Mouse (Mus musculus) monocyte, adult 2 months (primary cell): Measurements from ENCODE around the gene Coro2b.
"Not testable (repeated sequence)": the region's sequence is repeated elsewhere in the genome, so short reads cannot be mapped to it uniquely, and the experiment has no call there.

Experiments used
- DNase-seq, 2 experiments: peaks; one replicate each; pipeline ENCODE4 v3.0.0; 2022; ENCODE audit warnings: low spot score in 2 of 2, low read depth in 1 of 2

The Coro2b gene

DNA sequence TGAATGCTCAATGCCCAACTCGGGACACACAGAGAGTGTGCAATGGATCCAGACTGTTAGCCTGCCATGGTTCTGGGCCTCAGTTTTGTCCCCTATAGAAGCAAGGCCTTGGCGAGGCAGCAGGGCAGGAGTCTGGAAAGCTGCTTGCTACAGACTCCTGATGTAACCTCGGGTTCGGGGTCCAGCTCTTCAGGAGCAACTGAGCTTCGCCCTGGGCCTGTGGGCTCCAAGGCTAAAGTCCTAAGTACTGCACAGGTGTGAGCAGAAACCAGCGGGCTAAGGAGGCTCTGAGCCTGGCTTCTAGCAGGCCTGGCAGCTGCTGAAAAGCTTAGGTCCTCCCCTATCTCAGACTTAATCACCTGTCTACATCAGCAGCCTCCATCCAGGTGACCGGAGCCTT, 86.0 kb downstream of the Coro2b start:
- DNase-seq, result no peak

DNA sequence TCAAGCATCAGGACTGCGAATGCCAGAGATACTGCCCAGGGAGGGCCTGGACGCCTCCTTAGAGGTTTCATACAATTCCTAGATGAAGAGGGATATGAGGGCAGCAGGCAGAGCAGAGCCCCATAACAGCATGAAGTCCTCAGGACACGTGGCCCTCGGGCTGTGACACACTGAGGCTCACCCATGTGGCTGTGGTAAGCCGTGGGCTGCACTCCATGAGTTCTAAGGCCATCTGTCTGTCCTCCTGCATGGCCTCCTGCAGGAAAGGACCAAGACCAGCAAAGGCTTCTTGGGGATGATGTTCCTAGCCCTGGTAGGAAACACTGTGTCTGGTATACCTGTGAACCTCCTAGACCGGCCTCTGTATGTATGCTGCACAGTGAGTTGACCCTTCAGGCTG, 86.5 kb downstream of the Coro2b start:
- DNase-seq, result no peak

DNA sequence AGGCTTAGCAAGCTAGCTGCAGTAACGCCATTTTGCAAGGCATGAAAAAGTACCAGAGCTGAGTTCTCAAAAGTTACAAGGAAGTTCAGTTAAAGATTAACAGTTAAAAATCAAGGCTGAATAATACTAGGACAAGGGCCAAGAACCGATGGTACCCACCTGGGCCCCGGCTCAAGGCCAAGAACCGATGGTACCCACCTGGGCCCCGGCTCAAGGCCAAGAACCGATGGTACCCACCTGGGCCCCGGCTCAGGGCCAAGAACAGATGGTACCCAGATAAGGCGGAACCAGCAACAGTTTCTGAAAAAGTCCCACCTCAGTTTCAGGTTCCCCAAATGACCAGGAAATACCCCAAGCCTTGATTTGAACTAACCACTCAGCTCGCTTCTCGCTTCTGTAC, 89.5 kb downstream of the Coro2b start:
- DNase-seq, result not testable (repeated sequence)

DNA sequence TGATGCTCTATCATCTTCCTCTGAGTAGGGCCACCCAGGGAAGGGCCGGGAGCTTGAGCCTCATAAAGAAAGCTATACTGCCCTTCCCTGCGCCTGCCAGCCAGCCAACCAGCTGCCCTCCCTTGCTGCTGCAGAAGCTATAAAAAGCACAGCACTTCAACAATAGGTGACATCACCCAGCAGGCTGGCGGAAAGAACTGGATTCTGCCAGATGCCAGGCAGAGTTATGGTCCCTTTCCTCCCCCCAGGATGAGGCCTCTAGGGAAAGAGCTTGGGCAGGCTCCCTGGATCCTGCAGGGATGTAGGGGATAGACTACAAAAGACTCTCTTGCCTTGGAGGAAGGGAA, 98.1 kb downstream of the Coro2b start:
- DNase-seq, result no peak

DNA sequence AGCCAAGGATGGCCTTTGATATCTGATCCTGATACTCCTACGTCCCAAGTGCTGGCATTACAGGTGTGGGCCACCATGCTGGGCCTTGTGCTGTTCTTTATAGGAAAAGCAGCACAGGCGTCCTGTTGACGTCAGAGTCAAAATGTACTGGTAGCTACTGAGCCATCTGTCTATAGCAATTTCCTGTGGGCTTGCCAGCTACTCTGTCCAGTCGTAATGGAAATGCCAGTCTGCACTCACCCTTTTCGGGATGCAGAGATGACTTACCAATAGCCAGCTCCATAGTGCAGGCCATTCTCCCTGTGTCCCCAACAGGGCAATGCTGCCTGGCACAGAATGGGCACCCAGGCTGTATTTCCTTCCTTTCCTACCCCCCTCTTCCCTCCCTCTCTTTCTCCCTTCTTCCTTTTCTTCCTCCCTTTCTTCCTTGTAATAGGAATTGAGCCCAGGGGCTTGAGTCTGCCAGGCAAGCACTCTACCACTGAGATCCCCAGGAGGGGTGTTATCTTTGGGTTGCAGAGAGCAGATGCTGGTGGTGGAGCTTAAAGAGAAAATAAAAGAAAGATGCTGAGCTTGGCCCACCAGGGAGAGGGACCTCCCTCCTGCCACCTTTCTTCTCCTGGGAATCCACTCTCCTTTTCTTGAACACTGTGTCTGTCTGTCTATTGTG, 98.6 kb downstream of the Coro2b start:
- no peak for DNase-seq

DNA sequence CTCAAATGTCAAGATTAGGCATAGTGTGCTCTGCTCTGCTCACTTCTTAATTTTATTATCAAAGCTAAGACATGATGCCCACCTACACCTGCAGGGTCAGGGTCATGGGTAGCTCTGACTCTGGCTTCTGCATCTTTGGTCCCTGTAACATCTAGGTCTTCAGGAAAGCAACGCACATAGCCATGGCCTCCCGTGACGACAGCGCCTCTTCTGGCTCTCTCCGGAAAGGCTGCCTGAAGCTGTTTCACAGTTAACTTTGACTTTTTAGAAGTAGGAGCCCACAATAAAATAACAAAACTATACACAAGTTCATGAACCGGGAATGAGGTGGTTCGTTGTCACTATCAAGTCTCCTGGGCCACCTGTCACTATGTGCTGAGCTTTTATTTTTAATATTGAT, 99.4 kb downstream of the Coro2b start:
- no peak for DNase-seq

DNA sequence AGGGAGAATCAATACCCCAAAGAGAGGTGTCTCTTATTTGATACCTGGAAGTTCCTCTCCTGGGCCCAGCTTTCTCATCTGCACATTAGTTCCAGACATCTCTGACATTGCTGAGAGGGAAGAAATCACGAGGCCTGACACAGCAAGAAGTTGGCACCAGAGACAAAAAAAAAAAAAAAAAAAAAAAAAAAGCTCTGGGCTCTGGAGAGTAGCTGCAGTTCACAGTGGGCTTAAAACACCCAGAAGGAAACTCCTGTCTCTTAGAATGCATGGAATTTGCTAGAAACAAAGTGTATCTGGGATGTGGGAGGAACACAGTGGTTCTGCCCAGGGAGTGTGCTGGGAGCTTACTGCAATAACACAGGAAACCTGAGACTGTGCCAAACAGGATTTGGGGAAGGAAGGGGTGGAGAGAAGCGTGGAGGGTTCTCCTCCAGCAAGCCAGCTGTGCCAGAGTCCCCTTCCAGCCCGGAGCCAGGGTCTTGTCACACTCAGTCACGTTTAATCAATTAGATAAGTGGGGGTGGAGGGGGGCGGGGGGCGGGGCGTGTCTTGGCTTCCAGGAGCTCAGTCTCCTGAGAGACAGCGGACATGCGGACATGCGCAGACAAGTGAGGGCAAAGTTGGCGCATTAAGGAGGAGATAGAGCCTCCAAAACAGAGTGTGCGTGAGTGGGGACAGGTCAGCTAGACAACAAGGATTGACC, 101.1 kb downstream of the Coro2b start:
- no peak for DNase-seq

DNA sequence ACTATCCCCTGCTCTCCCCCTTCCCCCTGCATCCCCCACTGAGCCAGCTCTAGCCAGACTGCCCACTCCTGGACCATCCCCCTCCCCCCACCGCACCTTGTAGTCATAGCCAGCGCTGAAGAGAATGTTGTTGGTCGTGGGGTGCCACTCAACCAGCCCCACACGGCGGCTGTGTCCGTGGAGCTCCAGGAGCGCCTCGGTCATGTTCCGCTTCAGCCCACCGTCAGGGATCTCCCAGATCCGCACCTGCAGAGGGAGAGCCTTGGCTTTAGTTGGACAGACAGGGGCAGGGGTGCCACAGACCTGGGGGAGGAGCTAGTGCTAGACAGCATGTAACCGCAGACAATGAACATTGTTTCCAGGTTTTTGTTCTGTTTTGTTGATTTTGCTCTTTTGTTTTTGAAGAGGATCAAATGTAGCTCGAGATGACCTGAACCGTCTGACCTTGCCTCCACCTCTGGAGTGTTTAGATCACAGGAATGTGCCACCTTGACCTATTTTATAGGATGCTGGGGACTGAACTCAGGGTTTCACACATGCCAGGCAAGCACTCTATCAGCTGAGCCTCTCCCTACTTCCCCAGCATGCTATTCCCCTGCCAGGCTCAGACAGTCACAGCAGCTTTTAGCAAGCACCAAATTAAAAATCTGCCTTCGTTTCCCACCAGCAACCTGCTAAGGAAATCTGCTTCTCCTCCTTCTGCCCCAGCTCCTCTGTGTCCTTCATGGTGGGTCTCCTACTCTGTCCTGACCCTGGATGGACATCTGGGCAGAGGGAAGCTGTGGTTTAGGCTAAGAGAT, 104.4 kb downstream of the Coro2b start:
- no peak for DNase-seq

DNA sequence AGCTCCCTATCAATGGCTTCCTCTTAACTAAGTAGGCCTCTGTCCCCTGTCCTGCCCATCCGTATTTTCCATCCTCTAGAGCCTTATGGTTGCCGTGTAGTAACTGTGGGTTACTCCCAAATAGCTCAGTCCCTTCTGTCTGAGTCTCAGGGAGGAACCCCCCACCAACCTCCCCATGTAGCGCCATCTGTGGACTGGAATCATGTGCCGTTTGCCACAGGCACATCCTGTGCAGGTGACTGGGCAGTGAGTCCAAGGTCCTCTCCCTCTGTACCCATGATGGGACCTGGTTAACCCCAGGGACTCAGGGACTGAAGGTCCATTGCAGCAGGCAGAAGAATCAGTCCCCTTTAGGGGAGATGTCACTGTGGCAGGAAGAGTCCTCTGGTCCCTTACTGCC, 106.1 kb downstream of the Coro2b start:
- no peak for DNase-seq

DNA sequence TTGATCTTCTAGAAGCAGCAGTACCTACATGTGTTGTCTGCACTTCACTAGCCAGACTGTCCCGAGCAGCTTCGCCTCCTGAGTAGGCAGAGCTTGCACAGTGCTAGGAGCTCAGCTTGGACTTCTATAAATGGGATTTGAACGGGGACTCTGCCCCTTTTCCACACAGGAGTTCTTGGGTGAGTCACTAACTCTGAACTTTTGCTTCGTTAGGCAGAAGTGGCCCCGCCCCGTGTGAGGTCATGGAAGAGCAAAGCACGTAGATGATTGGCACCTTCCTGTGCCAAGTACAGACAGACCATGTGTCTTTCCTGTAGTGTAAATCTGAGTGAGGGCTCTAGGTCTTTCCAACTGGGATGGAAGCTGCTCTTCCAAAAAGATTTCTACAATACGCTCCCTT, 109.8 kb downstream of the Coro2b start:
- no peak for DNase-seq

DNA sequence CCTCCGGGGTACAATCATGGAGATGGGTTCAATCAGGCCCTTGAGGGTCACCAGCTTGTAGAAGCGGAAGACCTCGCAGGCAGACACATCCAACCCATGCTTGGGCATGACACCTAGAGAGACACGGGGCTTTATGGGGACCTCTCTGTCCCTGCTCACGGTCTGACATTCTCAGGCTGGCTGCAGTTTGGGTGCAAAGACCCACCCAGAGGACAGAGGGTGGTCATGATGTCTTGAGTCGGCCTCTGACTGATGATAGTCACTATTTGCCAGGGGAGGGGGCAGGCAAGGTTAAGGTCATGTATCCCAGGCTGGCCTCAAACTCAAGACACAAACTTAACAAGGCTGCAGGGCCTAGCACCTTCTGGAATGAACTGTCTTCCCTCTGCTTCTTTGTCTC, 110.3 kb downstream of the Coro2b start:
- DNase-seq, result no peak

DNA sequence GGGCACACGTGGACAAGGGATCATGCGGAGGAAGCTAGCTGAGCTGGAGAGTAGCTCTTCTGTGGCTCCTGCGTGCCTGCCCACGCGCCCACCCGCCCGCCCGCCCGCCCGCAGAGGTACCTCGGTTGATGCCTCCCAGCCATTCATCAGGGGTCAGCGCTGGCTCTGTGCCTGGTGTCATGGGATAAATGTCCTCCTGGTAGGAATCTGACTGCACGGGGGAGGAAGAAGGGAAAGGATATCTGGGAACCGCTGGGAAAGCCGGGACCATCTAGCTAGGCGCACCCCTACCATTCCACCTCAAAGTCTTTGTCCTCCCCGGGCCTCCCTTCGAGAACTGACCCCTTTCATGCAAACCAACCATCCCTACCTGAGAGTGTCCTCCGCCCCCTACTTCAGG, 110.8 kb downstream of the Coro2b start:
- no peak for DNase-seq

DNA sequence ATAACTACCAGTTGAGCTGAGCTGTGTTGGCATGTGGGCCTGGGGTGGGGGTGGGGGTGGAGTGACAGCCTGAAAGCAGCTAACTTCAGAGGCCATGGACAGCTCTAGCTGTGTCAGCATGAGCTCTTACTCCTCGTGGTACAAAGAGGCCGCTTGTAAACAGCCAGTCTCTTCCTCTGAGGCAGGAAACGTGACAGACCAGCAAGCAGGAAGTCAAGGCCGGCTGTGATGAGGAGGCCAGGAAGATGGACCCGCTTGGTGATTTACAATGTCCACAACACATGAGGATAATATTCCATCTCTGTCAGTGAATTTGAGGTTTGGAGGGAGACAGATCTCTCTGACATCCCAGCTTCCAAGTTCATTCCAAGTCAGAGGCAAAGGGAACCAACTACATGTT, 111.6 kb downstream of the Coro2b start:
- DNase-seq, result no peak

DNA sequence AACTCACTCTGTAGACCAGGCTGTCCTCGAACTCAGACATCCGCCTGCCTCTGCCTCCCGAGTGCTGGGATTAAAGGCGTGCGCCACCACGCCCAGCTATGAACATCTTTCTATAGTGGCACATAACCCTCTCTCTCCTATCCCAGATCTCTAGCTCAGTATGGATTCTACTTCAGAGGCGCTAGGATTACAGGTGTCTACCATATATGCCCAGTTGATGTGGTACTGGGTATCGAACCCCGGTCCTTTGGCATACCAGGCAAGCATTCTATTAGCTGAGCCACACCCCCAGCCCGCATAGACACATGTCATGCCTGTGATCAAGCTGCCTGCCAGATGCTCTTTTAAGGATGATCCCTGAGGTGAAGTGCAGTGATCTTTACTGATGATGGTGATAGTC, 113.0 kb downstream of the Coro2b start:
- no peak for DNase-seq

DNA sequence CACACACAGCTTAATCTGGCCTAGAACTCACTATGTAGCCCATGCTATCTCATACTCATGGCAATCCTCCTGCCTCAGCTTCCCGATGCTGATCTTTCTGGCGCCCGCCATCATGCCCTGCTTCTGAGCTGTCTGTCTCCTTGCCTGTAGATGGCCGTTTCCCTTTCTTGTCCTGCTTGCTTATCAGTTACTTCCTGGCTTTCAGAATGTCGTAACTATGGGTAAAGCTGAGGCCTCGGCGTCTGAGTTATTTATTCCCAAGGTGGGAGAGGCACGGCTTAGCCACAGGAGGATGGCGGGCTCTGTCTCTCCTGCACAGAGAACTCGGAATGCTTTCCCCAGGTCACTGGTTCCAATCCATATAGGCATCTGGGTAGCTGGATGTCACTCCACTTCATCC, 113.9 kb downstream of the Coro2b start:
- DNase-seq, result no peak

DNA sequence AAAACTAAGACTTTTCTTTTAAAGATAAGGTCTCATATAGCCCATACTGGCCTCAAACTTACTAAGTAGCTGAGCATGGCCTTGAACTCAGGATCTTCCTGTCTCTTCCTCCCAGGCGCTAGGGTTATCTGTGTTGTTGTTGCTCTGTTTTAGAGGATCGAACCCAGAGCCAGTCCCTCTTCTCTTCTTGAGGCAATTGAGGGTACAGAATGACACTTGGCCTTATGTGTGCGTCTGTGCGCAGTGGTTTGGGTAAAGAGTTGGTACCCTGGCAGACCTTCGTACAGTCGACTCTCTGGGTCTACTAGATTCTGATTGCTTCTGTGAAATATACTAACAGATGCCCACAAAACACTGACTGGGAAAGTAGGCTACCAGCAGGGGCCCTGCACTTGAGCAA, 114.9 kb downstream of the Coro2b start:
- no peak for DNase-seq

DNA sequence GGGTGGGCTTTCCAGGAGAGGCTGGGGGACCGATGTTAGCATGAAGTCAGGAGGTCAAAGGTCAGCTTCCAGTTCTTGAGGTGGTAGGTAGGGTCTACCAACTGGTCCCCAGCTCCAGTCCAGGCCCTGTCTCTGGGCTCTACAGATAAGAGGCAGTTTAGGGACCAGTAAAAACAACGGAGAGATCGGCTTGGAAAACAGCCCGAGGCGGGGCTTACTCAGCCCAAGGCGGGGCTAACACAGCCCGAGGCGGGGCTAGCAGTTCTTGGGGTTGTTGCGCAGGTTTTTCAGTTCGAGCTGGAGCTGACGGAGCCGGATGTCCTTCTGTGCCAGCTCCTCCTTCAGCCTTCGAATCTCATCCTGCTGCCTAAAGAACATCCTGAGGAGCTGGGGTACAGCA, 115.8 kb downstream of the Coro2b start:
- peak; percentile 5 to 31 for DNase-seq

DNA sequence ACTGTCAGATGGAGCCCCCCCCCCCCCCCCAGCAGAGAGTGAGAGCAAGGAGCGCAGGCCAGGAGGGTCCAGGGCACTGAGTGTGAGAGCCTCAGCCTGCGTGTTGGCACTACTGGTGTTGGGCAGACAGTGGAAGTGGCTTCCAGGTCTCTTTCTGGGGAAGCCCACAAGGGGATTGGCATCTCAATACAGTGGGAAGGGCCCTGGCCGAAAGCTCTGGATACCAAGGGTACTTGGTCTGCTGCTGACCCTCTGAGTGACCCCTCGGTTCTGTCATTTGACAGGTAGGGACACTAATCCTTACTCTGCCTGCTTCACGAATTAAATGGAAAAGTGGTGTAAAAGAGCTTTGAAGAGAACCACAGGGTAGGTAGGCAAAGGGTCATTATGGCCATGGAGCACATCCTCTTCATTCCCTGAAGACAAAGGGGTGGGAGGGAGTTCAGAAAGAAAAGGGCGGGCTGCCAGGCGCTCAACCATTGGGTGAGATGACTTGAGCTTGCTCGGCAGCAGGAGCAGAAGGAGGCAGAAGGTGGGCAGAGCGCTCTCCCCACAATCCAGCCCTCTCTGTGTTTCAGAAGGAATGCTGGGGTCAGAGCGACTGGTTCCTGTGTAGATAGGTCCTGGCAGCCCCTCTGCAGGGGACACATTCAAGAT, 116.5 kb downstream of the Coro2b start:
- DNase-seq, result no peak

DNA sequence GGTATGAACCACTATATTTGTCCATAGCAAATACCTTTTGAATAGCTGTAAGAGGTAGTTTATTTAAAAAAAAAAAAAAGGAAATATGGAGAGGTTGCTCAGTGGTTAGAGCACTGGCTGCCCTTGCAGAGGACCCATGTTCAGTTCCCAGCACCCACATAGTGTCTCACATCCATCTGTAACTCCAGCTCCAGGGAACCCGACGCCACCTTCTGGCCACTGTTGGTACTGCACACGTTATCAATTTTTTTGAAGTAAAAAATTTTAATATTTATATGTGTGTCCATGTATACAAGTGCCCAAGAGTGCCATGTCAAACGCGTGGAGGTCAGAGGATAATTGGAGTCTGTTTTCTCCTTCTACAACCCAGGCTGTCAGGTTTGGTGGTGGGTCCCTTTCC, 118.1 kb downstream of the Coro2b start:
- no peak for DNase-seq

DNA sequence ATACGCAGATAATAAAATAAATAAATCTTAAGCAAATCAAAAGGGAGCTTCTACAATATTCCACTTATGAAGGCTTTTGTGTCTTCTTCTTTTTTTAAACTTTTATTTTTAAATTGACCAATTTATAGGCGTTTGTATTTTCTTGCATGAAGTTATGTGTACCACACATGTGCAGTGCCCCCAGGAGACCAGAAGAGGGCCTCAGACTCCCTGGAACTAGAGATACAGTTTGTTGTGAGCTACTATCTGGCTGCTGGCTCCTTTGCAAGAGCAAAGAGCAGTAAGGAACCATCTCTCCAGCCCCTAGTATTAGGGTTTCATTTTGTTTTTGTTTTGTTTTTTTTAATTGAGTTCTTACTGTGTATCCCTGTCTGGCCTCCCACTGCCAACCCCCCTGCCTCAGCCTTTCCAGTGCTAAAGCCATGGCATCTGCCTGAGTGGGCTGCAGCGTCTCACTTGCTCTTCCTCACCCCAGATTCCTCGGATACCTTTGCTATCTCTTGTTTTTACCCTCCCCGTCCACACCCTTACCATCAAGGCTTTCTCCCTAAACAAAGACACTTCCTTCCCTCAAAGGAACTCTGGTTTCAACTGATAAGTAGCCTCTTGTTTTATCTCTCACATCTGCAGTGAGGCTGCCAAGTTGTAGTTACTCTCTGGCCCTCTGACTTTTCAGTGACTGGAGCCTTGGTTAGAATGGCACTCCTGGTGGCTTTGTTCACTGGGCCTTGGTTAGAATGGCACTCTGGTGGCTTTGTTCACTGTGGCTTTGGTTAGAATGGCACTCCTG, 129.3 kb downstream of the Coro2b start:
- no peak for DNase-seq

DNA sequence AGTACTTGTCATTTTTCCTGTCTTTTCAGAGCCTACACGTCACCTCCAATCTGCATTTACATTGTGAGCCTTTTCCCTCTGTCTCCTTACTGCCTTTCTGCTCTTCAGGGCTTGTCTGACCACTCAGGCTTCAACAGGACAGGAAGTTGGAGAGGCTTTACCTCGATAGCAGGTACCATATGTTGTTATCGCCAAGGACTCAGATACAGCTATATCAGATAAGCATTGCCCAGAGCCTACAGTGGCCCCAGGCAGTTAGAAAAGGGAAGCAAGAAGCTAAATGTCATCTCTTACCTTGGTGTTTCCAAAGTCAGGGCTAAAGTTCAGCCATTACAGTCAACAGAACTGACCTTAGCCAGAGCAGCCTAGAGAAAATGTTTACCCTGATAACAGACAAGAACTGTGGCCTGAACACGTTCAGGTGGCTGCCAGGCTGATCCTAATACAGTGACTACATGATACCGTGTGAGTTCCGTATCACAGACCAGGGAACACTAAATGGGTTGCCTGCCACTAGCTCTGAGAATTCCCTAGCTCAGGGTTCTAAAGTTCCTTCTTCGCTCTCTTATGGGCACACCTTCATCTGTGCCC, 130.3 kb downstream of the Coro2b start:
- DNase-seq, result no peak
